Mouse (Mus musculus) embryonic facial prominence, embryonic 11.5 days (tissue): ENCODE data around the gene Gm49721. TPM values are rescaled to one million over a fixed set of nuclear protein-coding genes. Genes with fewer than 3 reads are reported as not detected.
A peak's percentile ranks its signal among the peaks of the same experiment; 100 is the strongest.
"Not testable (repeated sequence)": the region's sequence is repeated elsewhere in the genome, so short reads cannot be mapped to it uniquely, and the experiment has no call there.

Source experiments
- ATAC-seq: fragments of 200-750 bp; cut with Nextera tagmentation; replicated peaks from 2 replicates; pipeline ENCODE4 v1.8.0; 2017; ENCODE audit warnings: low read depth; ENCODE audit not compliant: insufficient number of reproducible peaks, low FRiP score, low TSS enrichment
- DNase-seq: peaks from one replicate; pipeline ENCODE4 v3.0.0-alpha.2; 2015; ENCODE audit warnings: low spot score
- H3K27ac ChIP-seq: fragments of 300-500 bp; sonication (generic); replicated peaks from 2 replicates; pipeline ENCODE4 v1.5.1; 2014; ENCODE audit warnings: mild to moderate bottlenecking, low read depth, low read length, control low read depth
- H3K27me3 ChIP-seq: fragments of 300-500 bp; sonication (generic); 2 replicates; pipeline ENCODE4 v1.6.1; 2014; ENCODE audit warnings: mild to moderate bottlenecking, low read length, moderate library complexity, mixed read lengths; ENCODE audit not compliant: control insufficient read depth, insufficient read depth
- H3K36me3 ChIP-seq: fragments of 300-500 bp; sonication (generic); replicated peaks from 2 replicates; pipeline ENCODE4 v1.6.1; 2014; ENCODE audit warnings: low read depth, mild to moderate bottlenecking, low read length, moderate library complexity, mixed read lengths; ENCODE audit not compliant: control insufficient read depth, insufficient read depth
- H3K4me1 ChIP-seq: fragments of 300-500 bp; sonication (generic); 2 replicates; pipeline ENCODE4 v1.6.1; 2014; ENCODE audit warnings: low read length, mixed read lengths; ENCODE audit not compliant: control insufficient read depth, insufficient read depth
- H3K4me2 ChIP-seq: fragments of 300-500 bp; sonication (generic); 2 replicates; pipeline ENCODE4 v1.6.1; 2014; ENCODE audit warnings: low read depth, mild to moderate bottlenecking, control low read depth, low read length, moderate library complexity
- H3K4me3 ChIP-seq: fragments of 300-500 bp; sonication (generic); 2 replicates; pipeline ENCODE4 v1.5.1; 2014; ENCODE audit warnings: low read depth, low read length, control low read depth
- H3K9ac ChIP-seq: fragments of 300-500 bp; sonication (generic); replicated peaks from 2 replicates; pipeline ENCODE4 v1.6.1; 2014; ENCODE audit warnings: mild to moderate bottlenecking, control low read depth, low read length
- H3K9me3 ChIP-seq: fragments of 300-500 bp; sonication (generic); replicated peaks from 2 replicates; pipeline ENCODE4 v1.6.1; 2016; ENCODE audit warnings: mild to moderate bottlenecking, low read length, inconsistent platforms, mixed read lengths; ENCODE audit not compliant: control insufficient read depth
- WGBS: fragments of 180-500 bp; shearing (Covaris S2); extraction: QIAGEN DNeasy Blood & Tissue Kit; methylation state at CpG from one replicate; pipeline ENCODE4 v1.1.7; 2014; 5-methylcytosine and 5-hydroxymethylcytosine counted together
- polyA plus RNA-seq: library from polyadenylated mRNA; unstranded; fragments of >200 nt; fragmentation: Nextera tagmentation; extraction: Ambion mirVana; gene quantifications from 2 replicates; pipeline ENCODE4 v1.2.1, GENCODE M21; 2014

The Gm49721 gene
- polyA plus RNA-seq, 1 experiment from 2014 or later: 0.24 TPM

- H3K36me3 ChIP-seq, H3K27me3 ChIP-seq, H3K4me2 ChIP-seq, DNase-seq, H3K4me3 ChIP-seq, ATAC-seq, H3K27ac ChIP-seq, H3K9me3 ChIP-seq, H3K4me1 ChIP-seq, H3K9ac ChIP-seq: not testable (repeated sequence)
- no CpG with 5 or more reads among the region's 1 CpGs for WGBS
These were observed 35.5 kb downstream of the Gm49721 start for GRCm38 (mm10) chr17:7014190-7014589.

GRCm38 (mm10) chr17:7025257-7025656, 46.6 kb downstream of the Gm49721 start, which contains the start of gene Gm1604a:
Gm1604a (plus strand) TSS chr17:7025568.
- H3K27me3 ChIP-seq, H3K4me2 ChIP-seq, H3K4me3 ChIP-seq, DNase-seq, H3K9ac ChIP-seq, H3K9me3 ChIP-seq, H3K27ac ChIP-seq, H3K4me1 ChIP-seq, H3K36me3 ChIP-seq: not testable (repeated sequence)
- ATAC-seq: peak; percentile 65
- WGBS: 15% methylated on average over 6 of the region's 14 CpGs

GRCm38 (mm10) chr17:7025764-7026346, 47.2 kb downstream of the Gm49721 start:
- not testable (repeated sequence) for H3K4me2 ChIP-seq, H3K4me1 ChIP-seq, H3K27ac ChIP-seq, H3K27me3 ChIP-seq, H3K36me3 ChIP-seq, H3K9ac ChIP-seq, DNase-seq, H3K9me3 ChIP-seq, ATAC-seq, H3K4me3 ChIP-seq
- WGBS: 72% methylated on average over 3 of the region's 14 CpGs

- DNase-seq, ATAC-seq, H3K9ac ChIP-seq, H3K9me3 ChIP-seq, H3K27ac ChIP-seq, H3K4me1 ChIP-seq, H3K36me3 ChIP-seq, H3K27me3 ChIP-seq, H3K4me3 ChIP-seq, H3K4me2 ChIP-seq: not testable (repeated sequence)
- WGBS: 65% methylated on average over 5 of the region's 7 CpGs
These were observed 51.5 kb downstream of the Gm49721 start for GRCm38 (mm10) chr17:7030204-7030603.

GRCm38 (mm10) chr17:7030622-7031174, 52.0 kb downstream of the Gm49721 start:
- not testable (repeated sequence) for H3K4me2 ChIP-seq, H3K4me1 ChIP-seq, H3K9me3 ChIP-seq, H3K27ac ChIP-seq, DNase-seq, H3K27me3 ChIP-seq, H3K4me3 ChIP-seq, H3K36me3 ChIP-seq, H3K9ac ChIP-seq, ATAC-seq
- WGBS: 49% methylated on average over 3 of the region's 6 CpGs

- H3K9me3 ChIP-seq, H3K4me1 ChIP-seq, H3K4me2 ChIP-seq, H3K9ac ChIP-seq, ATAC-seq, H3K36me3 ChIP-seq, H3K27me3 ChIP-seq, H3K4me3 ChIP-seq, H3K27ac ChIP-seq, DNase-seq: not testable (repeated sequence)
- 60% methylated on average over 2 of the region's 17 CpGs for WGBS
These were observed 54.8 kb downstream of the Gm49721 start for GRCm38 (mm10) chr17:7033192-7034166.

- not testable (repeated sequence) for H3K4me3 ChIP-seq, H3K27ac ChIP-seq, H3K36me3 ChIP-seq, H3K9ac ChIP-seq, H3K27me3 ChIP-seq, DNase-seq, H3K4me2 ChIP-seq, ATAC-seq, H3K4me1 ChIP-seq, H3K9me3 ChIP-seq
- 82% methylated on average over 2 of the region's 4 CpGs for WGBS
These were observed 90.4 kb downstream of the Gm49721 start for GRCm38 (mm10) chr17:7068997-7069539.
